In genomic region chr17:35919864-35920301, GRCm38 (mm10) we compare ENCODE assay signal across 8 mouse cellular contexts. TPM values are rescaled to one million over a fixed set of nuclear protein-coding genes. Genes with fewer than 3 reads are reported as not detected.
DNase-seq lines count a peak whose midpoint lies in the region; ATAC-seq and TF ChIP-seq lines count a peak whose summit lies in the region.

No protein-coding gene starts in this region.

- no peak for TF ChIP-seq RAD21 in CH12.LX (IDR thresholded peaks at IDR 0.05; ENCODE audit: low read depth, low read length)

- DNase-seq in cerebellum, postnatal 14 days: peak; percentile 46 to 55
- DNase-seq in cerebellum, adult 8-10 months: no peak
- DNase-seq in CH12.LX (ENCODE audit: extremely low read depth): no peak
- DNase-seq in liver, adult 2 months (ENCODE audit: extremely low read depth, low read depth, low spot score): no peak
- DNase-seq in spleen, postnatal 4 days (ENCODE audit: low spot score in 2 of 2): peak; percentile 74 to 78
- DNase-seq in layer of hippocampus, adult 8-10 months (ENCODE audit: low spot score in 2 of 2): no peak
- DNase-seq in cerebellum, postnatal 36 days: no peak

- dilution Hi-C loops in CH12.LX (cut with MboI; ENCODE audit: extremely low pct_ligation_motif_present, extremely low pct_unique_long_range_greater_than_20kb, low sequenced_read_pairs): no loop called here

- peaks cover 27 to 60% of the 10 kb centered on the region in 2 experiments for H3K36me3 ChIP-seq in CH12.LX (replicated peaks in 1 of 2; ENCODE audit: control insufficient read depth in 1 of 2, insufficient read depth in 1 of 2, low read length in 1 of 2)
- H3K36me3 ChIP-seq in liver, adult 2 months (ENCODE audit: control insufficient read depth, insufficient read depth, low read length): peaks cover 30% of the 10 kb centered on the region

- in situ Hi-C loops in CH12.LX (cut with MboI; ENCODE audit: low pct_ligation_motif_present, low pct_unique_long_range_greater_than_20kb, low sequenced_read_pairs): no loop called here

- no peak; the same call in 1 of the 2 replicates for TF ChIP-seq POLR2A in CH12.LX (IDR thresholded peaks at IDR 0.05; ENCODE audit: low read depth, low read length)
- 0 out of 2 replicates have a peak, but pooled peaks have one; percentile 10 for TF ChIP-seq POLR2A in liver, adult 2 months (IDR thresholded peaks at IDR 0.05; ENCODE audit: extremely low read depth, insufficient read depth, low read length)

- no peak for TF ChIP-seq EP300 in CH12.LX (IDR thresholded peaks at IDR 0.05; ENCODE audit: low read length)

- H3K27me3 ChIP-seq in CH12.LX (replicated peaks): no peaks in the 10 kb centered on the region
- no peaks in the 10 kb centered on the region for H3K27me3 ChIP-seq in liver, adult 2 months (ENCODE audit: control insufficient read depth, insufficient read depth, low read length)

- H3K9me3 ChIP-seq in CH12.LX (replicated peaks; ENCODE audit: low read length): no peaks in the 10 kb centered on the region

- H3K27ac ChIP-seq in CH12.LX (ENCODE audit: insufficient read depth, low read depth): no peak overlapping the region
- H3K27ac ChIP-seq in liver, adult 2 months (replicated peaks; ENCODE audit: insufficient read depth, low read depth, low read length): peak overlapping the region; percentile 30; the same call in 1 of the 2 replicates

- peak overlapping the region in 1 of 3 experiments; percentile 77 for H3K4me3 ChIP-seq in CH12.LX (replicated peaks in 1 of 3; ENCODE audit: low read depth in 2 of 3, low read length in 2 of 3, poor library complexity in 1 of 3)
- no peak overlapping the region; the same call in 1 of the 2 replicates for H3K4me3 ChIP-seq in liver, adult 2 months (ENCODE audit: insufficient read depth, low read depth, low read length)

- peak; percentile 48 for ATAC-seq in erythroid progenitor cell, adult 5-6 weeks (replicated peaks; ENCODE audit: low FRiP score, poor library complexity, severe bottlenecking)

- TF ChIP-seq CTCF in CH12.LX (conservative IDR thresholded peaks at IDR 0.05 in 1 of 2, IDR thresholded peaks at IDR 0.05 in 1 of 2; ENCODE audit: low read depth in 2 of 2, low read length in 2 of 2): no peak
- TF ChIP-seq CTCF in liver, adult 2 months (IDR thresholded peaks at IDR 0.05; ENCODE audit: low read depth, low read length): no peak

- H3K79me2 ChIP-seq in CH12.LX (replicated peaks; ENCODE audit: control insufficient read depth, extremely low read depth, insufficient read depth, poor library complexity, severe bottlenecking): peaks cover 39% of the 10 kb centered on the region
- H3K79me2 ChIP-seq in liver, adult 2 months (ENCODE audit: control insufficient read depth, insufficient read depth, low read length): peaks cover under 1% of the 10 kb centered on the region; the same call in 1 of the 2 replicates

- H3K4me2 ChIP-seq in CH12.LX (ENCODE audit: insufficient read depth, low read depth, poor library complexity, severe bottlenecking): peak overlapping the region; percentile 74; the same call in 1 of the 2 replicates

- H3K4me1 ChIP-seq in CH12.LX (ENCODE audit: control insufficient read depth in 1 of 2, insufficient read depth in 2 of 2): peaks cover 6 to 48% of the 10 kb centered on the region in 2 experiments; a peak in 3 of 4 replicates
- H3K4me1 ChIP-seq in liver, adult 2 months (ENCODE audit: control insufficient read depth, insufficient read depth, low read length): peaks cover 17% of the 10 kb centered on the region

- peak overlapping the region; percentile 46; the same call in 1 of the 2 replicates for H3K9ac ChIP-seq in CH12.LX (ENCODE audit: insufficient read depth, low read depth)
- 0 out of 2 replicates have a peak overlapping the region, but pooled peaks have one; percentile 47 for H3K9ac ChIP-seq in liver, adult 2 months (ENCODE audit: low read depth, low read length)

- WGBS in liver, adult 2 months: 31% methylated on average over 6 of the region's 6 CpGs

TF ChIP-seq in CH12.LX, 34 proteins besides CTCF, POLR2A, EP300 and RAD21:
- TF ChIP-seq HCFC1 (IDR thresholded peaks at IDR 0.05; ENCODE audit: low read depth, low read length) (no peak), BHLHE40 (IDR thresholded peaks at IDR 0.05; ENCODE audit: low read depth, low read length) (no peak), JUN (IDR thresholded peaks at IDR 0.05; ENCODE audit: insufficient read depth, low read depth, low read length) (no peak), POLR2AphosphoS2 (IDR thresholded peaks at IDR 0.05; ENCODE audit: low read depth, low read length) (no peak), KAT2A (IDR thresholded peaks at IDR 0.05; ENCODE audit: insufficient replicate concordance, low read length) (no peak), MXI1 (IDR thresholded peaks at IDR 0.05; ENCODE audit: low read depth, low read length) (peak; percentile 2; the same call in 1 of the 2 replicates)

RNA-seq across cellular contexts. Expression of gene Ppp1r10, which starts 3.6 kb away (rescaled TPM):
- total RNA-seq in CH12.LX (2012; rRNA removed) (31.6 TPM in 2 replicates), CH12.LX (2014; rRNA removed) (10.7 and 14.5 TPM in 2 replicates)
- 69.9 and 70.3 TPM in 2 replicates for polyA plus RNA-seq in CH12.LX (2012; ENCODE audit: insufficient read length, low read depth)
- 53.7 and 90.1 TPM in 2 replicates for total RNA-seq in erythroid progenitor cell, adult 5-6 weeks (2015; ENCODE audit: low replicate concordance)
- total RNA-seq in erythroid progenitor cell, adult 5-6 weeks (2017; ENCODE audit: low replicate concordance): 67.5 and 87.5 TPM in 2 replicates
- total RNA-seq in liver, adult 2 months (2014; rRNA removed): 14.6 and 14.7 TPM in 2 replicates
- polyA plus RNA-seq in liver, adult 2 months (2012; rRNA removed): 15.8 and 30.0 TPM in 2 replicates
- 10 to 100 TPM; 71.6 to 79.8 (median 74.6) TPM for total RNA-seq in layer of hippocampus, adult 8-10 months (2022)

RNA-seq across cellular contexts. Expression of gene Mrps18b, which starts 3.7 kb away (rescaled TPM):
- total RNA-seq in CH12.LX (2012; rRNA removed) (108 and 135 TPM in 2 replicates), CH12.LX (2014; rRNA removed) (135 and 148 TPM in 2 replicates)
- polyA plus RNA-seq in CH12.LX (2012; ENCODE audit: insufficient read length, low read depth): 172 and 180 TPM in 2 replicates
- total RNA-seq in erythroid progenitor cell, adult 5-6 weeks (2015; ENCODE audit: low replicate concordance): 16.9 and 18.0 TPM in 2 replicates
- 13.5 and 50.5 TPM in 2 replicates for total RNA-seq in erythroid progenitor cell, adult 5-6 weeks (2017; ENCODE audit: low replicate concordance)
- 41.1 and 58.7 TPM in 2 replicates for total RNA-seq in liver, adult 2 months (2014; rRNA removed)
- 89.5 and 106 TPM in 2 replicates for polyA plus RNA-seq in liver, adult 2 months (2012; rRNA removed)
- 10 to 100 TPM; 39.0 to 57.9 (median 42.8) TPM for total RNA-seq in layer of hippocampus, adult 8-10 months (2022)

RNA-seq across cellular contexts. Expression of gene Atat1, which starts 10.0 kb away (rescaled TPM):
- total RNA-seq in CH12.LX (2012; rRNA removed) (12.5 and 14.5 TPM in 2 replicates), CH12.LX (2014; rRNA removed) (5.2 and 5.7 TPM in 2 replicates)
- 9.9 and 10.4 TPM in 2 replicates for polyA plus RNA-seq in CH12.LX (2012; ENCODE audit: insufficient read length, low read depth)
- total RNA-seq in erythroid progenitor cell, adult 5-6 weeks (2015; ENCODE audit: low replicate concordance): 7.6 and 26.0 TPM in 2 replicates
- 3.0 and 4.0 TPM in 2 replicates for total RNA-seq in erythroid progenitor cell, adult 5-6 weeks (2017; ENCODE audit: low replicate concordance)
- 12.1 and 12.8 TPM in 2 replicates for total RNA-seq in liver, adult 2 months (2014; rRNA removed)
- polyA plus RNA-seq in liver, adult 2 months (2012; rRNA removed): 37.4 and 47.5 TPM in 2 replicates
- 10 to 100 TPM; 53.2 to 64.1 (median 60.0) TPM for total RNA-seq in layer of hippocampus, adult 8-10 months (2022)

RNA-seq across cellular contexts. Expression of gene 2310061I04Rik, which starts 22.7 kb away (rescaled TPM):
- total RNA-seq in CH12.LX (2012; rRNA removed): 7.1 and 8.7 TPM in 2 replicates
- 4.2 and 5.7 TPM in 2 replicates for total RNA-seq in CH12.LX (2014; rRNA removed)
- polyA plus RNA-seq in CH12.LX (2012; ENCODE audit: insufficient read length, low read depth): 39.5 and 46.4 TPM in 2 replicates
- total RNA-seq in erythroid progenitor cell, adult 5-6 weeks (2015; ENCODE audit: low replicate concordance): 37.7 and 68.5 TPM in 2 replicates
- total RNA-seq in erythroid progenitor cell, adult 5-6 weeks (2017; ENCODE audit: low replicate concordance): 2.9 and 3.7 TPM in 2 replicates
- 4.9 and 7.0 TPM in 2 replicates for total RNA-seq in liver, adult 2 months (2014; rRNA removed)
- polyA plus RNA-seq in liver, adult 2 months (2012; rRNA removed): 35.3 and 37.4 TPM in 2 replicates
- total RNA-seq in layer of hippocampus, adult 8-10 months (2022): 10 to 100 TPM; 45.9 to 61.4 (median 50.0) TPM

RNA-seq across cellular contexts. Expression of gene Dhx16, which starts 40.3 kb away (rescaled TPM):
- total RNA-seq in CH12.LX (2012; rRNA removed) (75.3 and 81.0 TPM in 2 replicates), CH12.LX (2014; rRNA removed) (74.8 and 75.0 TPM in 2 replicates)
- 84.4 and 107 TPM in 2 replicates for polyA plus RNA-seq in CH12.LX (2012; ENCODE audit: insufficient read length, low read depth)
- 139 and 201 TPM in 2 replicates for total RNA-seq in erythroid progenitor cell, adult 5-6 weeks (2015; ENCODE audit: low replicate concordance)
- total RNA-seq in erythroid progenitor cell, adult 5-6 weeks (2017; ENCODE audit: low replicate concordance): 73.1 and 118 TPM in 2 replicates
- 18.5 and 25.8 TPM in 2 replicates for total RNA-seq in liver, adult 2 months (2014; rRNA removed)
- 41.4 and 52.2 TPM in 2 replicates for polyA plus RNA-seq in liver, adult 2 months (2012; rRNA removed)
- total RNA-seq in layer of hippocampus, adult 8-10 months (2022): 10 to 100 TPM; 28.3 to 35.3 (median 31.4) TPM

Comparison
In these comparisons a context has a peak if more than half of its experiments do, and no peak if none do; other contexts are left out.
1. DNase-seq: peak in cerebellum, postnatal 14 days (2 of 2) and spleen, postnatal 4 days (2 of 2); none in cerebellum, adult 8-10 months (single experiment), CH12.LX (single experiment), liver, adult 2 months (single experiment), layer of hippocampus, adult 8-10 months (0 of 2) and cerebellum, postnatal 36 days (0 of 2).